Mouse (Mus musculus) limb, embryonic 14.5 days (tissue): Measurements from ENCODE around the gene Abhd12. TPM values are rescaled to one million over a fixed set of nuclear protein-coding genes. Genes with fewer than 3 reads are reported as not detected.

Experiments used
- ATAC-seq: fragments of 200-750 bp; cut with Nextera tagmentation; 2 replicates; pipeline ENCODE4 v1.8.0; 2017; ENCODE audit warnings: low read depth, moderate number of reproducible peaks, moderate TSS enrichment; ENCODE audit not compliant: low FRiP score
- DNase-seq: peaks from one replicate; pipeline ENCODE4 v3.0.0-alpha.2; 2015; ENCODE audit warnings: low spot score
- H3K27ac ChIP-seq: fragments of 300-500 bp; sonication (generic); replicated peaks from 2 replicates; pipeline ENCODE4 v1.5.1; 2014; ENCODE audit warnings: low read depth, mild to moderate bottlenecking, low read length, moderate library complexity, mixed read lengths
- H3K27me3 ChIP-seq: fragments of 300-500 bp; sonication (generic); 2 replicates; pipeline ENCODE4 v1.6.1; 2014; ENCODE audit warnings: low read length, mixed read lengths; ENCODE audit not compliant: control insufficient read depth, insufficient read depth
- H3K36me3 ChIP-seq: fragments of 300-500 bp; sonication (generic); 2 replicates; pipeline ENCODE4 v1.6.1; 2014; ENCODE audit warnings: mild to moderate bottlenecking, low read length, moderate library complexity, mixed read lengths; ENCODE audit not compliant: control insufficient read depth, insufficient read depth
- H3K4me1 ChIP-seq: fragments of 300-500 bp; sonication (generic); 2 replicates; pipeline ENCODE4 v1.6.1; 2014; ENCODE audit warnings: antibody characterized with exemption, low read length, mixed read lengths; ENCODE audit not compliant: control insufficient read depth, insufficient read depth
- H3K4me2 ChIP-seq: fragments of 300-500 bp; sonication (generic); replicated peaks from 2 replicates; pipeline ENCODE4 v1.6.1; 2014; ENCODE audit warnings: low read depth, mild to moderate bottlenecking, low read length, moderate library complexity; ENCODE audit not compliant: severe bottlenecking
- H3K4me3 ChIP-seq: fragments of 300-500 bp; sonication (generic); replicated peaks from 2 replicates; pipeline ENCODE4 v1.5.1; 2014; ENCODE audit warnings: low read length
- H3K9ac ChIP-seq: fragments of 300-500 bp; sonication (generic); 2 replicates; pipeline ENCODE4 v1.6.1; 2014; ENCODE audit warnings: mild to moderate bottlenecking, low read depth, low read length, moderate library complexity; ENCODE audit not compliant: severe bottlenecking
- H3K9me3 ChIP-seq: fragments of 300-500 bp; sonication (generic); 2 replicates; pipeline ENCODE4 v1.6.1; 2016; ENCODE audit warnings: low read length; ENCODE audit not compliant: control insufficient read depth
- POLR2A ChIP-seq: fragments of 200-500 bp; IDR thresholded peaks from 2 replicates; pipeline ENCODE4 v1.8.0; 2012; ENCODE audit warnings: inconsistent platforms, mild to moderate bottlenecking, moderate library complexity, borderline replicate concordance; ENCODE audit not compliant: insufficient read depth, insufficient read length; ENCODE audit errors: extremely low read depth
- WGBS: fragments of 180-500 bp; shearing (Covaris S2); extraction: QIAGEN DNeasy Blood & Tissue Kit; methylation state at CpG from one replicate; pipeline ENCODE4 v1.1.7; 2014; 5-methylcytosine and 5-hydroxymethylcytosine counted together
- polyA plus RNA-seq, 2 experiments: library from polyadenylated mRNA; depleted of rRNA in 1 of 2; stranded (reverse) in 1 of 2; unstranded in 1 of 2; fragments of >200 nt; fragmentation: Nextera tagmentation in 1 of 2; extraction: Ambion mirVana in 1 of 2; gene quantifications; 2 replicates each; pipeline versions ENCODE4 v1.2.1 to v1.2.3; 2012 to 2014

Gene Abhd12
- polyA plus RNA-seq, 2 experiments = 56.5 to 67.1 TPM

GRCm38 (mm10) chr2:150859709-150860470 is 44.7 kb downstream of the Abhd12 start:
- no peak for ATAC-seq
- Histone ChIP-seq H3K4me1 (no peaks in the 10 kb centered on the region), H3K27ac (no peak overlapping the region), H3K4me2 (no peak overlapping the region), H3K9me3 (no peaks in the 10 kb centered on the region), H3K4me3 (no peak overlapping the region), H3K9ac (no peak overlapping the region), H3K27me3 (no peaks in the 10 kb centered on the region), H3K36me3 (no peaks in the 10 kb centered on the region)
- no peak for TF ChIP-seq POLR2A
- no peak for DNase-seq
- WGBS = 78% methylated on average over 11 of the region's 11 CpGs

- no peaks in the 10 kb centered on the region for H3K9me3 ChIP-seq
- H3K4me2 ChIP-seq = no peak overlapping the region
- H3K27ac ChIP-seq = no peak overlapping the region
- H3K4me1 ChIP-seq = no peaks in the 10 kb centered on the region
- 79% methylated on average over 9 of the region's 9 CpGs for WGBS
- ATAC-seq = no peak
- H3K9ac ChIP-seq = no peak overlapping the region
- no peaks in the 10 kb centered on the region for H3K36me3 ChIP-seq
- H3K27me3 ChIP-seq = no peaks in the 10 kb centered on the region
- no peak for DNase-seq
- no peak overlapping the region for H3K4me3 ChIP-seq
- no peak for TF ChIP-seq POLR2A
Observed at GRCm38 (mm10) chr2:150858724-150859487, 45.6 kb downstream of the Abhd12 start.

GRCm38 (mm10) chr2:150855186-150855585 is 49.4 kb downstream of the Abhd12 start:
- no peaks in the 10 kb centered on the region for H3K36me3 ChIP-seq
- H3K4me1 ChIP-seq = no peaks in the 10 kb centered on the region
- ATAC-seq (no peak), DNase-seq (no peak)
- H3K9ac ChIP-seq = no peak overlapping the region
- no peak overlapping the region for H3K4me3 ChIP-seq
- no peak overlapping the region for H3K4me2 ChIP-seq
- H3K27ac ChIP-seq = no peak overlapping the region
- H3K27me3 ChIP-seq = no peaks in the 10 kb centered on the region
- H3K9me3 ChIP-seq = no peaks in the 10 kb centered on the region
- TF ChIP-seq POLR2A = no peak

GRCm38 (mm10) chr2:150851251-150851650 is 53.3 kb downstream of the Abhd12 start:
- no peak overlapping the region for H3K27ac ChIP-seq
- H3K9me3 ChIP-seq = no peaks in the 10 kb centered on the region
- ATAC-seq = no peak
- no peaks in the 10 kb centered on the region for H3K4me1 ChIP-seq
- H3K4me2 ChIP-seq = no peak overlapping the region
- no peaks in the 10 kb centered on the region for H3K27me3 ChIP-seq
- DNase-seq = no peak
- TF ChIP-seq POLR2A = no peak
- 72% methylated on average over 9 of the region's 9 CpGs for WGBS
- H3K4me3 ChIP-seq = no peak overlapping the region
- H3K9ac ChIP-seq = no peak overlapping the region
- H3K36me3 ChIP-seq = 0 out of 2 replicates have a peak, but pooled peaks cover 2% of the 10 kb centered on the region

GRCm38 (mm10) chr2:150847436-150847995 is 57.0 kb downstream of the Abhd12 start:
- no peak overlapping the region for H3K27ac ChIP-seq
- no peak overlapping the region for H3K9ac ChIP-seq
- TF ChIP-seq POLR2A = no peak
- no peak overlapping the region for H3K4me3 ChIP-seq
- H3K9me3 ChIP-seq = no peaks in the 10 kb centered on the region
- H3K27me3 ChIP-seq = no peaks in the 10 kb centered on the region
- 92% methylated on average over 8 of the region's 8 CpGs for WGBS
- DNase-seq (no peak), ATAC-seq (no peak)
- no peak overlapping the region for H3K4me2 ChIP-seq
- H3K4me1 ChIP-seq = no peaks in the 10 kb centered on the region
- 0 out of 2 replicates have a peak, but pooled peaks cover 5% of the 10 kb centered on the region for H3K36me3 ChIP-seq
